Mouse (Mus musculus) hindbrain, postnatal 0 days (tissue): ENCODE measurements around the gene Ifnz. TPM values are rescaled to one million over a fixed set of nuclear protein-coding genes. Genes with fewer than 3 reads are reported as not detected.
"Not testable (repeated sequence)": the region's sequence is repeated elsewhere in the genome, so short reads cannot be mapped to it uniquely, and the experiment has no call there.

Experiments
- ATAC-seq: fragments of 200-750 bp; cut with Nextera tagmentation; 2 replicates; pipeline ENCODE4 v1.8.0; 2017; ENCODE audit warnings: mild to moderate bottlenecking, moderate TSS enrichment, moderate library complexity
- DNase-seq: peaks from one replicate; pipeline ENCODE4 v3.0.0-alpha.2; 2015; ENCODE audit warnings: low spot score
- H3K27ac ChIP-seq: fragments of 300-500 bp; sonication (generic); 2 replicates; pipeline ENCODE4 v1.5.1; 2014; ENCODE audit warnings: mild to moderate bottlenecking
- H3K27me3 ChIP-seq: fragments of 300-500 bp; sonication (generic); 2 replicates; pipeline ENCODE4 v1.6.1; 2014; ENCODE audit warnings: low read length, mixed read lengths; ENCODE audit not compliant: insufficient read depth
- H3K36me3 ChIP-seq: fragments of 300-500 bp; sonication (generic); 2 replicates; pipeline ENCODE4 v1.6.1; 2014; ENCODE audit warnings: low read length, mixed read lengths; ENCODE audit not compliant: insufficient read depth
- H3K4me1 ChIP-seq: fragments of 300-500 bp; sonication (generic); 2 replicates; pipeline ENCODE4 v1.6.1; 2014; ENCODE audit warnings: antibody characterized with exemption, low read length, mixed read lengths; ENCODE audit not compliant: insufficient read depth
- H3K4me2 ChIP-seq: fragments of 300-500 bp; sonication (generic); 2 replicates; pipeline ENCODE4 v1.6.1; 2014; ENCODE audit warnings: low read depth, mild to moderate bottlenecking, low read length, moderate library complexity, mixed read lengths
- H3K4me3 ChIP-seq: fragments of 300-500 bp; sonication (generic); 2 replicates; pipeline ENCODE4 v1.5.1; 2014; ENCODE audit warnings: low read length
- H3K9ac ChIP-seq: fragments of 300-500 bp; sonication (generic); replicated peaks from 2 replicates; pipeline ENCODE4 v1.6.1; 2014; ENCODE audit warnings: mild to moderate bottlenecking, low read length, moderate library complexity, mixed read lengths
- H3K9me3 ChIP-seq: fragments of 300-500 bp; sonication (generic); 2 replicates; pipeline ENCODE4 v1.6.1; 2016; ENCODE audit warnings: low read length, mixed read lengths
- CTCF ChIP-seq: IDR thresholded peaks from 2 replicates; pipeline ENCODE4 v1.5.1; 2016; ENCODE audit warnings: antibody characterized with exemption, control low read depth, low read depth
- WGBS: fragments of 180-500 bp; shearing (Covaris S2); extraction: QIAGEN DNeasy Blood & Tissue Kit; methylation state at CpG from one replicate; pipeline ENCODE4 v1.1.7; 2014; 5-methylcytosine and 5-hydroxymethylcytosine counted together
- polyA plus RNA-seq: library from polyadenylated mRNA; unstranded; fragments of >200 nt; fragmentation: Nextera tagmentation; extraction: Ambion mirVana; gene quantifications from 2 replicates; pipeline ENCODE4 v1.2.1, GENCODE M21; 2015
- total RNA-seq: library from RNA; depleted of rRNA; stranded (reverse); fragments of >200 nt; gene quantifications from 2 replicates; pipeline ENCODE4 v1.2.3, GENCODE M21; 2014; rRNA removed

The Ifnz gene
- total and polyA plus RNA-seq, 2 experiments from 2014 or later: not detected

DNA sequence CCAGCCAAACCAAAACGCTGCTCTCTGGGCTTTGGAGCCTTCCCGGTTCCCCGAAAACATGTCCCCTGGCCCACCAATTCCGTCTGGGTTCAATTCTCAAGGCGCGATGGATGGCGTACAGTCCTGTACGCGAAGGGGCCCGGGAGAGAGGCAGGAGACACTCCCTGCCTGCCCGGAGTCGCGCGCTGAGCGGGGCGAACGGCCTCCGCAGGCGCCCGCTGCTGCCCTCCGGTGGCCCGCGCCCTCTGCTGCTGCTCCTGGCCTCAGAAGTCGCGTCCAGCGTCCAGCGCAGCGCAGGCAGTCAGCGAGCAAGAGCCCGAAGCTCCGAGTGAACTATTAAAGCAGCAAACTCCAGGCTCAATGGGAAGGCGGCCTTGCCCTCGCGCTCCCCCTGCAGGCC lies 23.8 kb downstream of the Ifnz start:
- not testable (repeated sequence) for H3K4me2 ChIP-seq, DNase-seq, H3K4me1 ChIP-seq, H3K4me3 ChIP-seq, ATAC-seq, H3K27me3 ChIP-seq, H3K27ac ChIP-seq, H3K36me3 ChIP-seq, H3K9me3 ChIP-seq, H3K9ac ChIP-seq
- WGBS: 0% methylated on average over 6 of the region's 34 CpGs

- no peak for TF ChIP-seq CTCF
- Histone ChIP-seq H3K27me3 (no peaks in the 10 kb centered on the region), H3K4me3 (no peak within 1 kb of the TSS), H3K36me3 (no peaks in the 10 kb centered on the region), H3K4me1 (no peaks in the 10 kb centered on the region), H3K9me3 (no peaks in the 10 kb centered on the region), H3K27ac (no peak within 1 kb of the TSS), H3K4me2 (no peak within 1 kb of the TSS), H3K9ac (no peak within 1 kb of the TSS)
- DNase-seq: no peak
- no peak for ATAC-seq
- 67% methylated on average over 3 of the region's 3 CpGs for WGBS
Measured at GRCm38 (mm10) chr4:88815928-88816327, 34.0 kb downstream of the Ifnz start, which contains the start of gene Ifna7. Ifna7 (plus strand) TSS chr4:88816228.

- no peak within 1 kb of the TSS for H3K27ac ChIP-seq
- H3K4me2 ChIP-seq: no peak within 1 kb of the TSS
- H3K4me1 ChIP-seq: no peaks in the 10 kb centered on the region
- H3K4me3 ChIP-seq: no peak within 1 kb of the TSS
- no peaks in the 10 kb centered on the region for H3K9me3 ChIP-seq
- WGBS: 89% methylated on average over 1 of the region's 1 CpGs
- H3K9ac ChIP-seq: no peak within 1 kb of the TSS
- no peaks in the 10 kb centered on the region for H3K36me3 ChIP-seq
- no peak for TF ChIP-seq CTCF
- ATAC-seq: no peak
- DNase-seq: no peak
- no peaks in the 10 kb centered on the region for H3K27me3 ChIP-seq
Measured at GRCm38 (mm10) chr4:88819659-88820058, 37.7 kb downstream of the Ifnz start, which contains the start of gene Ifna11. Ifna11 (plus strand) TSS chr4:88819959.

DNA sequence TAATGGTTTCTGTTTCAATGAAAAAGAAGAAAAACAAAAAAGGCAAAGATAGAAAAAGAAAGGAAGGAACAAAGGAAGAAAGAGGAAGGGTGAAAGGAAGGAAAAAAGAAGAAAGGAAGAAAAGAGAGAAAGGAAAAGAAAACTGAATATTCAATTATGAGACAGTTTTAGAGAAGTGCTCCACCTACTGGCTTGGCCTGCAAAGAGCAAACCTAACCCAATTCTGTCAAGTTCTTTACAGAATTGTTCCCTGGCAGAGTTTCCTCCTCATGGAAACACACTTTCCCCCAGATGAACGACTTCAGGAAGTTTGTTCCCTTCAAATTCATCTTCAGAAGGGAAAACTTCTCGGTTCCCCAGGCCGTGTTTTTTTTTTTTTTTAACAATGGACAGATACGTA lies 41.1 kb downstream of the Ifnz start:
- Histone ChIP-seq H3K36me3 (no peaks in the 10 kb centered on the region), H3K4me2 (no peak overlapping the region), H3K9me3 (no peaks in the 10 kb centered on the region), H3K9ac (no peak overlapping the region), H3K4me1 (no peaks in the 10 kb centered on the region), H3K27me3 (no peaks in the 10 kb centered on the region), H3K27ac (no peak overlapping the region), H3K4me3 (no peak overlapping the region)
- DNase-seq: peak; percentile 53
- ATAC-seq: no peak
- 21% methylated on average over 4 of the region's 4 CpGs for WGBS
- peak; percentile 67 for TF ChIP-seq CTCF

GRCm38 (mm10) chr4:88827116-88827515 lies 45.2 kb downstream of the Ifnz start, which contains the start of gene Ifna6:
Ifna6 (plus strand) TSS chr4:88827416.
- ATAC-seq, H3K27me3 ChIP-seq: not testable (repeated sequence)

GRCm38 (mm10) chr4:88830523-88830922 lies 48.6 kb downstream of the Ifnz start:
- 23% methylated on average over 4 of the region's 4 CpGs for WGBS
- no peak overlapping the region for H3K4me3 ChIP-seq
- H3K9ac ChIP-seq: no peak overlapping the region
- peak; percentile 62 for TF ChIP-seq CTCF
- no peaks in the 10 kb centered on the region for H3K9me3 ChIP-seq
- no peak overlapping the region for H3K4me2 ChIP-seq
- H3K4me1 ChIP-seq: no peaks in the 10 kb centered on the region
- H3K27me3 ChIP-seq: no peaks in the 10 kb centered on the region
- H3K36me3 ChIP-seq: no peaks in the 10 kb centered on the region
- ATAC-seq: no peak
- no peak overlapping the region for H3K27ac ChIP-seq
- DNase-seq: peak; percentile 36

More at GRCm38 (mm10) chr4:88827116-88827515, 45.2 kb downstream of the Ifnz start, which contains the start of gene Ifna6:
- H3K27ac ChIP-seq, H3K36me3 ChIP-seq, H3K9ac ChIP-seq, H3K9me3 ChIP-seq, H3K4me2 ChIP-seq, H3K4me1 ChIP-seq, DNase-seq, H3K4me3 ChIP-seq: not testable (repeated sequence)

Other genes starting within 250 kb of the Ifnz start
Only the 30 nearest of the 31 such genes appear.
- not detected in 2 replicates for gene Ifna14, start 210.3 kb upstream of the Ifnz start, total RNA-seq
- not detected in 2 replicates for gene Ifna14, start 210.3 kb upstream of the Ifnz start, polyA plus RNA-seq
- gene Ifna9, start 189.7 kb upstream of the Ifnz start, total RNA-seq: not detected in 2 replicates
- not detected in 2 replicates for gene Ifna9, start 189.7 kb upstream of the Ifnz start, polyA plus RNA-seq
- gene Ifna12, start 178.8 kb upstream of the Ifnz start, total RNA-seq: not detected in 2 replicates
- not detected in 2 replicates for gene Ifna12, start 178.8 kb upstream of the Ifnz start, polyA plus RNA-seq
- gene C87499, start 147.7 kb upstream of the Ifnz start, total RNA-seq: not detected in 2 replicates
- not detected in 2 replicates for gene C87499, start 147.7 kb upstream of the Ifnz start, polyA plus RNA-seq
- not detected in 2 replicates for gene Ifna13, start 137.7 kb upstream of the Ifnz start, total RNA-seq
- not detected in 2 replicates for gene Ifna13, start 137.7 kb upstream of the Ifnz start, polyA plus RNA-seq
- not detected in 2 replicates for gene Ifna16, start 105.2 kb upstream of the Ifnz start, total RNA-seq
- not detected in 2 replicates for gene Ifna16, start 105.2 kb upstream of the Ifnz start, polyA plus RNA-seq
- not detected in 2 replicates for gene Ifna2, start 98.2 kb upstream of the Ifnz start, total RNA-seq
- not detected in 2 replicates for gene Ifna2, start 98.2 kb upstream of the Ifnz start, polyA plus RNA-seq
- gene Ifnab, start 90.8 kb upstream of the Ifnz start, total RNA-seq: not detected in 2 replicates
- gene Ifnab, start 90.8 kb upstream of the Ifnz start, polyA plus RNA-seq: not detected in 2 replicates
- 0.18 and 2.2 TPM in 2 replicates for gene Gm26566, start 60.3 kb upstream of the Ifnz start, total RNA-seq
- gene Gm26566, start 60.3 kb upstream of the Ifnz start, polyA plus RNA-seq: 1.4 and 1.5 TPM in 2 replicates
- 140 TPM in 2 replicates for gene Klhl9, start 59.7 kb upstream of the Ifnz start, total RNA-seq
- gene Klhl9, start 59.7 kb upstream of the Ifnz start, polyA plus RNA-seq: 73.1 and 78.8 TPM in 2 replicates
- not detected in 2 replicates for gene Gm13271, start 27.3 kb upstream of the Ifnz start, total RNA-seq
- gene Gm13271, start 27.3 kb upstream of the Ifnz start, polyA plus RNA-seq: not detected in 2 replicates
- gene Gm13283, start 22.0 kb upstream of the Ifnz start, total RNA-seq: not detected in 2 replicates
- gene Gm13283, start 22.0 kb upstream of the Ifnz start, polyA plus RNA-seq: not detected in 2 replicates
- not detected in 2 replicates for gene Gm13290, start 8.3 kb upstream of the Ifnz start, total RNA-seq
- gene Gm13290, start 8.3 kb upstream of the Ifnz start, polyA plus RNA-seq: not detected in 2 replicates
- gene Gm13289, start 5.2 kb upstream of the Ifnz start, total RNA-seq: not detected in 2 replicates
- gene Gm13289, start 5.2 kb upstream of the Ifnz start, polyA plus RNA-seq: not detected in 2 replicates
- not detected in 2 replicates for gene Gm13272, start 2.3 kb upstream of the Ifnz start, total RNA-seq
- gene Gm13272, start 2.3 kb upstream of the Ifnz start, polyA plus RNA-seq: not detected in 2 replicates
- gene Gm13276, start 3.6 kb downstream of the Ifnz start, total RNA-seq: not detected in 2 replicates
- gene Gm13276, start 3.6 kb downstream of the Ifnz start, polyA plus RNA-seq: not detected in 2 replicates
- gene Gm13277, start 6.5 kb downstream of the Ifnz start, total RNA-seq: not detected in 2 replicates
- not detected in 2 replicates for gene Gm13277, start 6.5 kb downstream of the Ifnz start, polyA plus RNA-seq
- gene Gm13278, start 9.4 kb downstream of the Ifnz start, total RNA-seq: not detected in 2 replicates
- not detected in 2 replicates for gene Gm13278, start 9.4 kb downstream of the Ifnz start, polyA plus RNA-seq
- gene Gm13275, start 12.4 kb downstream of the Ifnz start, total RNA-seq: not detected in 2 replicates
- gene Gm13275, start 12.4 kb downstream of the Ifnz start, polyA plus RNA-seq: not detected in 2 replicates
- gene Gm13279, start 15.3 kb downstream of the Ifnz start, total RNA-seq: not detected in 2 replicates
- not detected in 2 replicates for gene Gm13279, start 15.3 kb downstream of the Ifnz start, polyA plus RNA-seq
- not detected in 2 replicates for gene Gm13285, start 17.5 kb downstream of the Ifnz start, total RNA-seq
- 0.14 TPM in 1 of 2 replicates, not detected in the other for gene Gm13285, start 17.5 kb downstream of the Ifnz start, polyA plus RNA-seq
- not detected in 2 replicates for gene Gm13287, start 21.1 kb downstream of the Ifnz start, total RNA-seq
- not detected in 2 replicates for gene Gm13287, start 21.1 kb downstream of the Ifnz start, polyA plus RNA-seq
- not detected in 2 replicates for gene Gm13288, start 23.4 kb downstream of the Ifnz start, total RNA-seq
- not detected in 2 replicates for gene Gm13288, start 23.4 kb downstream of the Ifnz start, polyA plus RNA-seq
- gene Ifna7, start 34.1 kb downstream of the Ifnz start, total RNA-seq: not detected in 2 replicates
- not detected in 2 replicates for gene Ifna7, start 34.1 kb downstream of the Ifnz start, polyA plus RNA-seq
- not detected in 2 replicates for gene Ifna11, start 37.8 kb downstream of the Ifnz start, total RNA-seq
- gene Ifna11, start 37.8 kb downstream of the Ifnz start, polyA plus RNA-seq: not detected in 2 replicates
- gene Ifna6, start 45.3 kb downstream of the Ifnz start, total RNA-seq: not detected in 2 replicates
- gene Ifna6, start 45.3 kb downstream of the Ifnz start, polyA plus RNA-seq: not detected in 2 replicates
- gene Ifna5, start 53.4 kb downstream of the Ifnz start, total RNA-seq: not detected in 2 replicates
- gene Ifna5, start 53.4 kb downstream of the Ifnz start, polyA plus RNA-seq: not detected in 2 replicates
- not detected in 2 replicates for gene Ifna4, start 59.7 kb downstream of the Ifnz start, total RNA-seq
- not detected in 2 replicates for gene Ifna4, start 59.7 kb downstream of the Ifnz start, polyA plus RNA-seq
- not detected in 2 replicates for gene Ifna1, start 68.0 kb downstream of the Ifnz start, total RNA-seq
- not detected in 2 replicates for gene Ifna1, start 68.0 kb downstream of the Ifnz start, polyA plus RNA-seq
- gene Ifne, start 98.1 kb downstream of the Ifnz start, total RNA-seq: not detected in 2 replicates
- not detected in 2 replicates for gene Ifne, start 98.1 kb downstream of the Ifnz start, polyA plus RNA-seq